Mouse (Mus musculus) gastrocnemius, postnatal 4 days (tissue): ENCODE data around the gene Shcbp1. TPM values are rescaled to one million over a fixed set of nuclear protein-coding genes. Genes with fewer than 3 reads are reported as not detected.
"Not testable (repeated sequence)": the region's sequence is repeated elsewhere in the genome, so short reads cannot be mapped to it uniquely, and the experiment has no call there.

Source experiments
- DNase-seq, 2 experiments: peaks; one replicate each; pipeline ENCODE4 v3.0.0; 2021 to 2022; ENCODE audit warnings: low spot score in 2 of 2, mixed read lengths in 2 of 2
- long read RNA-seq, 2 experiments: library from polyadenylated mRNA; stranded (forward); transcript quantifications; one replicate each; pipeline ENCODE4 v2.0.0; 2021
- total RNA-seq, 2 experiments: library from RNA; stranded (reverse); gene quantifications; 2 replicates each; pipeline ENCODE4 v1.2.3; 2021

Gene Shcbp1
- total RNA-seq, result 10 to 100 TPM in 1 of 2 experiments, 1 to 10 TPM in 1; 10.0 to 10.4 TPM
- long read RNA-seq, experiment 1, transcript Shcbp1-201 (13 exons, 2,156 nt), result major isoform, 19 of 22 reads
- long read RNA-seq, experiment 1, partial matches to known transcripts, result 0 of 22 reads
- long read RNA-seq, experiment 1, other reads (novel, unspliced or antisense), result 2 of 22 reads
- long read RNA-seq, experiment 2, transcript Shcbp1-201 (13 exons, 2,156 nt), result major isoform, 15 of 18 reads
- long read RNA-seq, experiment 2, partial matches to known transcripts, result 0 of 18 reads
- long read RNA-seq, experiment 2, other reads (novel, unspliced or antisense), result 3 of 18 reads

GRCm38 (mm10) chr8:4779254-4780055 is at the start of gene Shcbp1:
Gene Shcbp1, minus strand, starts transcription at chr8:4779567.
- peak; percentile 55 to 91 for DNase-seq

- DNase-seq, result no peak
Measured at GRCm38 (mm10) chr8:4808831-4809230, 29.5 kb upstream of the Shcbp1 start.

- peak in 1 of 2 experiments; percentile 20 for DNase-seq
Measured at GRCm38 (mm10) chr8:4800524-4801122, 21.3 kb upstream of the Shcbp1 start.

GRCm38 (mm10) chr8:4778266-4778665 is 1.1 kb downstream of the Shcbp1 start:
- no peak for DNase-seq

- DNase-seq, result no peak
Measured at GRCm38 (mm10) chr8:4764751-4765150, 14.6 kb downstream of the Shcbp1 start.

- DNase-seq, result no peak
Measured at GRCm38 (mm10) chr8:4753048-4753447, 26.3 kb downstream of the Shcbp1 start.

- no peak for DNase-seq
Measured at GRCm38 (mm10) chr8:4730942-4731341, 48.4 kb downstream of the Shcbp1 start.

- DNase-seq, result no peak
Measured at GRCm38 (mm10) chr8:4715546-4715945, 63.8 kb downstream of the Shcbp1 start.

- DNase-seq, result not testable (repeated sequence)
Measured at GRCm38 (mm10) chr8:4708346-4708745, 71.0 kb downstream of the Shcbp1 start.

GRCm38 (mm10) chr8:4707916-4708315 is 71.5 kb downstream of the Shcbp1 start:
- DNase-seq, result not testable (repeated sequence)

GRCm38 (mm10) chr8:4691634-4692033 is 87.7 kb downstream of the Shcbp1 start:
- no peak for DNase-seq

Other genes starting within 250 kb of the Shcbp1 start
- 1 to 10 TPM; 8.8 to 9.7 TPM for gene Zfp958, start 166.4 kb downstream of the Shcbp1 start, total RNA-seq